Mouse (Mus musculus): ENCODE data around the gene Gm21586.
"Not testable (repeated sequence)": the region's sequence is repeated elsewhere in the genome, so short reads cannot be mapped to it uniquely, and the experiment has no call there.

Gm21586 gene

DNA sequence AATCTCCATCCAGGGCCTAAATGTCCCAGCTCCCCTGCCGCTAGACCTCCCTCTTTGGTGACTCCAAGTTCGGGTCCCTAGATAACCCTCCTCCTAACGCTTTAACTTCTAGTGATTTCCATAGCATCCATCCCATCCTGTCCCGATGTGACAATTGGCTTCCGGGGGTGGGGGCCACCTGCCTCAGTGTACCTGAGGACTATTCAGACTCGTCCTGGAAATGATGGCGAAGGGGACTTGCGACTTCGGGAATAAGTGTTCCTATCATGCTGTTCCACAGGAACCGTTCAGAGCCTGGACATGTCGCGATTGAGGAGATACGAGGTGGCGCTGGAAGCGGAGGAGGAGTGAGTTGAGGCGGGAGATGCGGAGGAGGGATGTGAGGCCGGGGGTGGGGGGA lies at the start of gene Gm21586:
TSS of gene Gm21586 (plus strand) at position 301 of the 400 bp plus-strand sequence.
- not testable (repeated sequence) for H3K36me3 ChIP-seq (ENCODE audit: control insufficient read depth, insufficient read depth, low read length, poor library complexity, severe bottlenecking); H3K27me3 ChIP-seq (ENCODE audit: control insufficient read depth, insufficient read depth, low read length, poor library complexity, severe bottlenecking); DNase-seq (ENCODE audit: low read depth, low spot score)

DNA sequence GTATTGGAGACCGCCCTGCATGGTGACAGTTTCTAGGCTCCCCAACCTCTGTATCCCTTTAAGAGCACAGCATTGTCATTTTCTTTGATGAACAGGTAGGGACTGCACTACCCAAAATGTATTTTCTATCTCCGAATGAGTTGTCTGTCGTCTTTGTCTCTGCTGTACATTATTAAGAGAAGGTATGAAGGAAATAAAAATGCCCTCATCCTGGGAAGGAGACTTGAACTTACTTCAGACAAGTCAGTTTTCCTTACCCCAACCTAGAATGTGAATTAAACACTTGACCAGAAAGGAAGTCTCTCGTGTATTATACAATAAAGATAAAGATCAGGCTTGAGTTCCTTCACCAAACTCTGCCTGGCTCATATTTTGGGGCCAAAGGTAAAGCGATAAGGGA lies 27.3 kb downstream of the Gm21586 start, which contains the start of gene Gm2163:
TSS of gene Gm2163 (plus strand) at position 301 of the 400 bp plus-strand sequence.
- H3K27me3 ChIP-seq (ENCODE audit: control insufficient read depth, insufficient read depth, low read length, poor library complexity, severe bottlenecking); H3K36me3 ChIP-seq (ENCODE audit: control insufficient read depth, insufficient read depth, low read length, poor library complexity, severe bottlenecking); DNase-seq (ENCODE audit: low read depth, low spot score): not testable (repeated sequence)

Measured in splenic B cell, adult 2 months (primary cell).